Mouse (Mus musculus) liver, embryonic 14.5 days (tissue): ENCODE measurements around the gene Tsc1.

Experiments used
- CTCF ChIP-seq: IDR thresholded peaks from 2 replicates; pipeline ENCODE4 v1.5.1; 2016; ENCODE audit warnings: antibody characterized with exemption, low read depth, control low read depth
- EP300 ChIP-seq: IDR thresholded peaks from 2 replicates; pipeline ENCODE4 v1.6.1; 2016; ENCODE audit warnings: antibody characterized with exemption, low read depth

GRCm38 (mm10) chr2:28713036-28713435, 72.0 kb downstream of the Tsc1 start:
- TF ChIP-seq CTCF = no peak
- no peak for TF ChIP-seq EP300
